Mouse (Mus musculus) cerebellum, adult 11-12 months (tissue): ENCODE results near the gene Pald1.

Experiments used
- DNase-seq: peaks from one replicate; pipeline ENCODE4 v3.0.0; 2022

Pald1 gene

GRCm38 (mm10) chr10:61400407-61400806, 17.1 kb upstream of the Pald1 start:
- no peak for DNase-seq

DNA sequence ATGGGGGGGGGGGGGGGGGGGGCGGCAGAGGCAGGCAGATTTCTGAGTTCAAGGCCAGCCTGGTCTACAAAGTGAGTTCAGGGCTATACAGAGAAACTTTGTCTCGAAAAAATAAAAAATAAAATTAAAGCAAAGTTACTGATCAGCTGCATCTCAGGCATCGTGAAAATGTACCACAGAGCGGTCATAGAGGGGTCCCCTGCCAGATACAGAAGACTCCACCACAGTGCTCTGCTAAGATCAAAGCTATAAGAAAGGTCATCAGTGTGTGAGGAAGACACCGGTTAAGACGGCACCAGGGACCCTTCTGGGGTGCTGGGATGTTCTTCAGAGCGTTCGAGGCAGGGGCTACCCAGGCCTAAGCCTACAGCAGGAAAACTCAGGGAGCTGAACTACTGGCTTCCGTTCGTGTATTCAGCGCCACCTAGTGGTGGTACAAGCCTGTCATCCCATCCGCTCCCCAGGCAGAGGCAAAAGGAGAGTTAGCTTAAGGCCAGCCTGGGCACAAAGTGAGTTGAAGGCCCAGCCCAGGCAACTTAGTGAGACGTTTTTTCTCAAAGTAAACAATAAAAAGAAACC, 15.9 kb upstream of the Pald1 start:
- DNase-seq, result peak; percentile 33

DNA sequence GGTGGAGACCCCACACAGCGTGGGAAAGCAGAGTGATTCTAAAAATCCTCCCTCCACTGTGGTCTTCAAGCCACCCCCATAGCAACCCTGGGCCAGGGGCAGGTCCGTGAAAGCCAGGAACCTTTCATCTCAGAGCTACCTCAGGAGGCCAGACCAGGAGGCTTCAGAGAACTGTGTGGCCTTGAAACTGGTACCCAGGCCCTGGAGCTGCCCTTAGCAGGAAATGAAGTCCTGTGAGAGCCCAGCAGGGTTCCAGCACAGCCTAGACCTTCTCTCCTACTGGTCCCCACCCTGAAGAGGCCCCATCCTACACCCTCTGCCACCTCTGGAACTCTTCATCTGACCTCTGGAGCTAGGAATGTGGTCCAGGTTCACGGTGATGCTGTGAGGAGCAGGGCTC, 14.8 kb upstream of the Pald1 start:
- no peak for DNase-seq

DNA sequence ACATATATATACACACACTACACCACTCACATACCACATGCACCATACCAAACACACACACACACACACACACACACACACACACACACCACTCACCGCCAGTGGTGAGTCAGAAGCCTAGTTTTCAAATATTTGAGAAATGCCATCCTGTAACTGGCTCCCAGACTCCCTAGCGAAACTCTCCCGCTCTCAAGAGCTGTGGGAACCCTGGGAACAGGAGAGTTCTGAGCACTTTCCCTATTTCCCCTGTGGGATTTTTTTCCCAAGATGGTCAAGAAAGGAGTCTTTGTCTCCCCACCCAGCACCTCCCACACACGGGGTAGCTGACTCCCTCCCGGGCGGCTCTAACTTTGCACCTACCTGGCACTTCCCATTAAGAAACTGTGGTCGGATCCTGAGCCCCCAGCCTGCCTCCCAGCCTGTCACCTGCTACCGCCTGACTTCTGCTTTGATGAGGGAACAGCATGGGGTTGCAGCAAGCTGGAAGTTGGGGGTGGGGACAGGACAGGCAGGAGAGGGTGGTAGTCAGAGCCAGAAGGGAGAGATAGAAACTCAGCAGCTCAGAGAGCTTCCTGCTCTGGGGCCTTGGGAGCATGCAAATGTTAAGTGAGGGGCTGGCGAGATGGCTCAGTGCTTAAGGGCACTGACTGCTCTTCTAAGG, 11.3 kb upstream of the Pald1 start:
- DNase-seq, result no peak

- no peak for DNase-seq
Measured at GRCm38 (mm10) chr10:61392584-61392983, 9.3 kb upstream of the Pald1 start.

- no peak for DNase-seq
Measured at GRCm38 (mm10) chr10:61390148-61390547, 6.8 kb upstream of the Pald1 start.

- no peak for DNase-seq
Measured at GRCm38 (mm10) chr10:61389020-61389419, 5.7 kb upstream of the Pald1 start.

GRCm38 (mm10) chr10:61386284-61386683, 3.0 kb upstream of the Pald1 start:
- DNase-seq, result no peak

DNA sequence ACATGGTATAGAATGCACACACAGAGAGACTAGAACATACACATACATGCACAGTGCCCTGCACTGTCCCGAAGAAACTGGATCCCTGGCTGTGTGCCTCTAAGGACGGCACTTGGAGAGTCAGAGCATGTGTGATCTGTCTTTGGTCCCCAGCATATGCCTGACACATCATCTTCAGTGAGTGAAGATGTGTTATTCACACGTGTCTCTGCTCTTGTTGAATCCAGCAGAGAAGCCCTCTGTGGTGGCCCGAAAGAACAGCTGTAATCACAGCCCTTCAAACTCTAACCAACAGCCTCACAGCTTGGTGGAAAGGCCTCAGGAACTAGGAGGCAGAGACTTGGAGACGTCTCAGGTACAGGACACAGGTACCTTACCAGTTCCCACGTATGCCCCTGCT, 1.8 kb upstream of the Pald1 start:
- DNase-seq, result no peak

GRCm38 (mm10) chr10:61383715-61384047, 351 bp upstream of the Pald1 start:
- no peak for DNase-seq

GRCm38 (mm10) chr10:61382281-61382731, 1.0 kb downstream of the Pald1 start:
- peak; percentile 30 for DNase-seq

DNA sequence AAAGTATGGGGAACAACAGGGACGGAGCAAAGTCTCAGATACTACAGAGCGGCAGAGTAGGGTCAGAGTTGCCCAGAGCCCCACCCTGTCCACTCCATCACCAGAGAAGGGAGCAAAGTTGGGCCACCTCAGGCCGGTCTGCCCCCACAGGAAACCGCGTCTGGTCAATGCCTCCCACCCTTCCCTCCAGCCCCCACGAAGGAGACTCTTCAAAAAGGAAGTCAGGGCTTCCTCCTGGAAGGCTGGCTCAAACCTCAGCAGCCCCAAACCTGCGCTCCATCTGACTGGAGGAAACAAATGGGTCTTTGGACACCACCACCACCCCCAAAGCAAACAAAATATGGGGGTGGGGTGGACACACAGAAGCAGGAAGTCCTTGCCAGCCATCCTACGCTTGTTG, 1.5 kb downstream of the Pald1 start:
- DNase-seq, result peak; percentile 13

- peak; percentile 14 for DNase-seq
Measured at GRCm38 (mm10) chr10:61380186-61380585, 3.1 kb downstream of the Pald1 start.

GRCm38 (mm10) chr10:61379340-61380040, 3.8 kb downstream of the Pald1 start:
- DNase-seq, result no peak

GRCm38 (mm10) chr10:61378698-61379097, 4.6 kb downstream of the Pald1 start:
- no peak for DNase-seq

DNA sequence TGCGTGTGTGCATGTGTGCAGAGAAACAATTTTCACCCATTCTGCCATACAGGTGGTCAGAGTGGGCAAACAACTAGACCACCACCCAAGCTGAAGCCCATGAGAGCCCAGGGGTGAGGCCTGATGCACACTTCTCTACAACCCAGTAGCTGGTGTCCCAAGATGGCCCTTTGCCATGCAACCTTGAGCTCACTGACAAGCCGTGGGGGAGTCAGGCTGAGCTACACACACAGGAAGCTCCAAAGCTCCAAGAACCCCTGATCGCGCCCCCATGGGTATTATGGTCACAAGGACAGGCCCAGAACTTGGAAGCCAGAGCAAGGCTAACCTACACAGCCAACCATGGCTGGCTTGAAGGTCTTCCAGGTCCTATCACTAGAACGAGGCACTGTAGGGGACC, 5.3 kb downstream of the Pald1 start:
- no peak for DNase-seq

DNA sequence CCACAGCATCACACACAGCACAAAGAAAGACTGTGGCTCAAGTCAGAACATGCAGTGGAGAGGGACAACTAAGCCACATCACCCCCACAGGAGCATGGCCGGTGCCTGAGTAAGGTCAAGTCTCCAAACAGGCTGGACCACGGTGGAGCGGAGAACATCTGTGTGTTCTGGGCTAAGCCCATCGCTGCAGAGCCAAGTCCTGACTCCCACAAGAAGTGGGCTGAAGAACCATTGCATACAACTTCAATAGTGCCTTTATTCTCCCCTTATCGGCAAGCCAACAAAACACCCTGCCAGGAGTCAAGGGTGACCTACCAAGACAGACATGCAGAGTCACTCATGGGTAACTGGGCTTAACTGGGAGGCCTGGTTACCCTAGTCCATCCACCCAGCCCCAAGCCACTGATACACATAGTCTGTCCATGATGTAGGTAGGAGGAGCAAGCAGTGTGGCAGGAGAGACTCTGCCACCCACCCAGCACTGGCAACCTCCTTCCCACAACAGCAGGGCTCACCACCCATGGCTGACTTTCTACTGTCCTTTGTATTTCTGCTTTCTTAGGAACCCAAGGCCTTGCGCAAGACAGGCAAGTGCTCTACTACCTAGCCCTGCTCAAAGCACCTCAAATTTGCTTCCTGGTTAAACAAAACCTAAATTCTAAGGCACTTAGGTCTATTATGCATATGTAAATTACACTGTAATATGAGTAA, 8.4 kb downstream of the Pald1 start:
- DNase-seq, result no peak

DNA sequence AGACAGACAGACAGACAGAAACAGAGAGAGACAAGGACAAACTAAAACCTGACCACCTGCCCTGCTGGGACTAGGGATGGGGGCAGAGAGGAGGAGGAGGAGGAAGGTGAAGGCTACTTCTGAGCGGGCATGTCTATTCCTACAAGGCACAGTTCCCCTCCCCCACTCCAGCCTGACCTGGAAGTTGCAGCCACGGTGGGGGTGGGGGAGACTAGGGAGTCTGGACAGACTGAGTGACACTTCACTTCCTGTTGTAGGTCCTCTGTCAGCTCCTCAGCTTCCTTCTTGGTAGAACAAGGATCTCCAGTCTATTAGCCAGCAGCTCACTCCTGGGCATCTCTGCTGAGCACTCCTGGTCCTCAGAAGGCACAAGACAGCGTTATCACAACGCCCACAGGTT, 9.3 kb downstream of the Pald1 start:
- DNase-seq, result peak; percentile 21

DNA sequence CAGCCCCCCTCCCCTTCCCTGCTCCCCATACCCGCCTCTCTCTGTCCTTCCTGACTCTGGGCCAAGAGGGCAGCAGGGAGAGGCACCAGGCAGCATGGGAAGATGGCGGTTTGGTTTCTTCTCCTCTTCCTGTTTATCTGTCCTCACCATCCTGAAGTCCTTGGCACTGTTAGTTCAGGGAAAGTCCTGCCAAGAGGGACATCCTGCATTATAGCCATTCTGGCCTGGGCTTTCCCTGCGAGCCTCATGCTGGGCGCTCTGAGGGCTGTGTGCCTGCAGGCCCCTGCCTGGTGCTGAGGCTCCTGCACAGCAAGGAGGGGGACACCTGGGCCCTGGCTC, 10.8 kb downstream of the Pald1 start:
- peak; percentile 86 for DNase-seq

GRCm38 (mm10) chr10:61371884-61372584, 11.3 kb downstream of the Pald1 start:
- peak; percentile 31 for DNase-seq

GRCm38 (mm10) chr10:61370273-61370979, 12.9 kb downstream of the Pald1 start:
- DNase-seq, result peak; percentile 13

GRCm38 (mm10) chr10:61369755-61370154, 13.6 kb downstream of the Pald1 start:
- DNase-seq, result no peak

- no peak for DNase-seq
Measured at GRCm38 (mm10) chr10:61365902-61366301, 17.4 kb downstream of the Pald1 start.
